Mouse (Mus musculus) limb, embryonic 15.5 days (tissue): Measurements from ENCODE around the gene Per1. TPM values are rescaled to one million over a fixed set of nuclear protein-coding genes. Genes with fewer than 3 reads are reported as not detected.

ENCODE experiments used
- ATAC-seq: fragments of 200-750 bp; cut with Nextera tagmentation; 2 replicates; pipeline ENCODE4 v1.8.0; 2017; ENCODE audit warnings: low read depth, moderate TSS enrichment; ENCODE audit not compliant: insufficient number of reproducible peaks, low FRiP score, low TSS enrichment
- H3K27ac ChIP-seq: fragments of 300-500 bp; sonication (generic); 2 replicates; pipeline ENCODE4 v1.5.1; 2015; ENCODE audit warnings: moderate library complexity, mild to moderate bottlenecking, inconsistent platforms
- H3K27me3 ChIP-seq: fragments of 300-500 bp; sonication (generic); 2 replicates; pipeline ENCODE4 v1.6.1; 2015; ENCODE audit warnings: inconsistent platforms
- H3K36me3 ChIP-seq: fragments of 300-500 bp; sonication (generic); 2 replicates; pipeline ENCODE4 v1.6.1; 2015; ENCODE audit warnings: inconsistent platforms
- H3K4me1 ChIP-seq: fragments of 300-500 bp; sonication (generic); 2 replicates; pipeline ENCODE4 v1.6.1; 2015; ENCODE audit warnings: inconsistent platforms
- H3K4me2 ChIP-seq: fragments of 300-500 bp; sonication (generic); 2 replicates; pipeline ENCODE4 v1.6.1; 2015; ENCODE audit warnings: mild to moderate bottlenecking, inconsistent platforms
- H3K4me3 ChIP-seq: fragments of 300-500 bp; sonication (generic); 2 replicates; pipeline ENCODE4 v1.5.1; 2015; ENCODE audit warnings: mild to moderate bottlenecking, inconsistent platforms
- H3K9ac ChIP-seq: fragments of 300-500 bp; sonication (generic); 2 replicates; pipeline ENCODE4 v1.6.1; 2015; ENCODE audit warnings: inconsistent platforms
- H3K9me3 ChIP-seq: fragments of 300-500 bp; sonication (generic); 2 replicates; pipeline ENCODE4 v1.6.1; 2016; ENCODE audit warnings: inconsistent platforms
- WGBS: fragments of 180-500 bp; shearing (Covaris S2); methylation state at CpG from one replicate; pipeline ENCODE4 v1.1.7; 2015; 5-methylcytosine and 5-hydroxymethylcytosine counted together
- polyA plus RNA-seq: library from polyadenylated mRNA; unstranded; fragments of >200 nt; fragmentation: Nextera tagmentation; extraction: Ambion mirVana; gene quantifications from 2 replicates; pipeline ENCODE4 v1.2.1, GENCODE M21; 2015

Gene Per1
- polyA plus RNA-seq, 1 experiment from 2014 or later: 24.3 TPM

DNA sequence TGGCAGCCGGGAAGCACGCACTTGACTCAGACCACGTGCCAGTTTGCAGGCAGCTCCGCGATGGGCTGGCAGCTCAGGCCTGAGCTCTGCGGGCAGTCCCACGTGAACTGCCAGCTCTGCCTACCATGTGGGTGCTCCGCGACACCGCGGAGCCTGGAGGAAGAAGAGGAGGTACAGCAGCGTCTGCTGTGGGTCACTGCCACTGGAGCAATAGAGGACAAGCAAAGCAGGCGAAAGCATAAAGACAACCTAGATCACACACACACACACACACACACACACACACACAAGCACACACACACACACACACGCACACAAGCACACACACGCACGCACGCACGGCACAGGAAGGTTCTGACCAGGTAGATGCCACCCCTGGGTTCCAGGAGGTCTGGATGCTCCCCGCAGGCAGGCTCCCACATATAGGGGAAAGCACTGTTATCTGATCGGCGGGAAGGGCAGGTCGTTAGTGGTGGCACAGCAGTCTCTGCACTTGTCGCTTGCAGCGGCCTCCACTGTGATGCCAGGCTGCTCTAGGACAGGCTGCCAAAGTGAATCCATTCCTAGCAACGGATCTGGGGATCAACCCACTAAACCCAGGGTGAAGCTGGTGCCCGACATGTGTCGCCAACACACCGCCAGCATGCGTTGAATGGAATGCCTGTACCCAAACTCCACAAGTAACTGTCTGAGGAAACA is 28.7 kb upstream of the Per1 start:
- H3K36me3 ChIP-seq: no peaks in the 10 kb centered on the region
- 3% methylated on average over 29 of the region's 29 CpGs for WGBS
- peak overlapping the region; percentile 86 for H3K4me2 ChIP-seq
- H3K4me1 ChIP-seq: peaks cover 43% of the 10 kb centered on the region
- no peak overlapping the region for H3K27ac ChIP-seq
- H3K4me3 ChIP-seq: peak overlapping the region; percentile 43
- peak overlapping the region; percentile 44; the same call in 1 of the 2 replicates for H3K9ac ChIP-seq
- H3K9me3 ChIP-seq: no peaks in the 10 kb centered on the region
- no peaks in the 10 kb centered on the region for H3K27me3 ChIP-seq
- no peak for ATAC-seq

DNA sequence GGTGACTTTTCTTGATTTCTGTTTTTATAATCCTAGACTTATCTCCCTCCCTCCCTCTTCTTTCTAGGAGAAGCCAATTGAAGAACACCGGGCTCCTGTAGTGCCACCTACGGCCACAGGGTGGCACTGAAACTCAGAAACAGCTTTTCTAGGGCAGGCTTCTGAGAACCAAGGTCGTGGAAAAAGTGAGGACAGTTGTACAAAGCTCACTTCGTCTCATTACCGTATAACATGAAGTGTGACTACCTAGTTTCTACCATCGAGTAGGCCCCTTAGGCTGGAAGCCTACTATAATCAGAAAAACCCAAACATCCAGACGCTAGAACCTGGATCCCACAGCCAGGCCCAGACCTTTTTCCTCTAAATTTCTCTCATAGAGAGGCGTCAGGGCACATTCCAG is 28.1 kb upstream of the Per1 start:
- peak overlapping the region; percentile 30 for H3K27ac ChIP-seq
- H3K36me3 ChIP-seq: no peaks in the 10 kb centered on the region
- H3K4me1 ChIP-seq: peaks cover 41% of the 10 kb centered on the region
- H3K4me3 ChIP-seq: peak overlapping the region; percentile 43
- H3K9me3 ChIP-seq: no peaks in the 10 kb centered on the region
- H3K9ac ChIP-seq: no peak overlapping the region
- 9% methylated on average over 8 of the region's 8 CpGs for WGBS
- H3K4me2 ChIP-seq: peak overlapping the region; percentile 86
- H3K27me3 ChIP-seq: no peaks in the 10 kb centered on the region
- ATAC-seq: no peak

DNA sequence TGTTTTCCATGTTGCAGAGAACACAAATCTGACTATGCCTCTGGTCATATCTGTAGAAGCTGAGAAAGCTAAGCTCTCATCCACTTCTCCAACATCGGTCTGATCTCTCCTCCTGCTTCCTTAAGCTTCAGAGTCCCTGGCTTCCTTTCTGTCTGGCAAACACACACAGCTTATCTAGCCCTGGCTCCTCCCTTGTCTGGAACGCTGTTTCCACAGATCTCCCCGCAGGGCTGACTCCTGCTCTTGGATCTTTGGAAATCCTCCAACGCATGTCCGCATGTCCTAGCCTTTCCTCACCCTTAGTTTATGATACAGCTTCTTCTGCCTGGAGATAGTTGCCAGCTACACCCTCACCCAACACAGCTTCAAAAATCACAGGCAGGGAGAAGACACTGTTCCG is 27.4 kb upstream of the Per1 start:
- Histone ChIP-seq H3K27me3 (no peaks in the 10 kb centered on the region), H3K9ac (no peak overlapping the region), H3K27ac (peak overlapping the region; percentile 30), H3K4me1 (peaks cover 47% of the 10 kb centered on the region), H3K4me3 (no peak overlapping the region), H3K9me3 (no peaks in the 10 kb centered on the region), H3K36me3 (no peaks in the 10 kb centered on the region), H3K4me2 (no peak overlapping the region)
- ATAC-seq: no peak
- 49% methylated on average over 6 of the region's 6 CpGs for WGBS

DNA sequence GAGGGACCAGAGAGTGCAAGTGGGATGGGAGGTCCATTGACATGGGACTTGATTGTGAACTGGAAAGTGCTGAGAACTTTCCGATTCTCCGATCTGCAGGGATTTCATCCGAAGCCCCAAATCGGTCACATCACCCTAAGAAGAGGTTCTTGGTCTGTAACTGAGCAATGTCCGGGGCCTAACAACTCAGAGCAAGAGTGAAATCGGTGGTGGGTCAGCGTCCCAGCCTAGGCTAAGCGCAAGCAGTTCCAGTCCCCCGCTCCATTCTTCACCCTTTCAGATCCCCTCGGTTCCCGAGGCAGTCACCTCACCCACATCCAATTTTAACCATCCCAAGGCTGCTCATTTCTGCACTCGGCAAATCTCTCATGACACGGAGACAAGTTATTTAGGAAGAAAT is 24.9 kb upstream of the Per1 start:
- 2% methylated on average over 13 of the region's 13 CpGs for WGBS
- ATAC-seq: no peak
- H3K4me1 ChIP-seq: peaks cover 55% of the 10 kb centered on the region

DNA sequence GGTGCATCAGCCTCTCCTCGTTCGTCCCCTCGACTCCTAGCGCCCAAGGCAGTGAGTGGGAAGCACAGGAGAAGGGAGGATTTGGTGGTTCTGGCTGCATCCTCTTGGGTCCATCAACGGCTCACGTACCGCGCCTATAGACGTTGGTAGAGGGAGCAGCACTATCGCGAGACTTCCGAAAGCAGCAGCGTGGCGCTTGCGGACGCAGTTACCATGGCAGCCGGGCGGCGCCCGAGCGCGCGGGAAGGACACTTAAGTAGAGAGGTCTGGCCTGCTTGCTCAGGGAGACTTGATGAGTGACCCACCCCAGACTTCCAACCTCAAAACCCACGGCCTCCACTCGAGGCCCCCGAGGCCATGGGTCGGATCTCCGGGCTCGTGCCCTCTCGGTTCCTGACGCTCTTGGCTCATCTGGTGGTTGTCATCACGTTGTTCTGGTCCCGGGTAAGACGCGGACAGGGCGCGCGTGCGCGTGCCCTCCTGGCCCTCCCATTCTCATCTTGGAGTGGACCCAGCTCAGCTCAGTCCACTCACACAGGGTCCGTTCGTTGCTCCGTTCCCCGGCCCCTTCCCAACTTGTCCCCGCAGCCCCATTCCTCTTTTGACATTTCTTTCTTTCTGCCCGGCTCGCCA is 24.3 kb upstream of the Per1 start, which contains the start of gene Tmem107:
Gene Tmem107 (plus strand): TSS at position 217 of the 633 bp plus-strand sequence.
- Histone ChIP-seq H3K36me3 (no peaks in the 10 kb centered on the region), H3K4me3 (peak within 1 kb of the TSS; percentile 61), H3K4me2 (peak within 1 kb of the TSS; percentile 72), H3K4me1 (peaks cover 55% of the 10 kb centered on the region), H3K9me3 (no peaks in the 10 kb centered on the region), H3K9ac (peak within 1 kb of the TSS; percentile 83), H3K27me3 (no peaks in the 10 kb centered on the region), H3K27ac (peak within 1 kb of the TSS; percentile 98)
- under 1% methylated on average over 47 of the region's 47 CpGs for WGBS
- ATAC-seq: peak; percentile 84

More for the DNA sequence above, 24.9 kb upstream of the Per1 start:
- Histone ChIP-seq H3K27me3 (no peaks in the 10 kb centered on the region), H3K9ac (peak overlapping the region; percentile 83), H3K36me3 (no peaks in the 10 kb centered on the region), H3K9me3 (no peaks in the 10 kb centered on the region), H3K4me2 (peak overlapping the region; percentile 72), H3K27ac (peak overlapping the region; percentile 98), H3K4me3 (peak overlapping the region; percentile 61)

DNA sequence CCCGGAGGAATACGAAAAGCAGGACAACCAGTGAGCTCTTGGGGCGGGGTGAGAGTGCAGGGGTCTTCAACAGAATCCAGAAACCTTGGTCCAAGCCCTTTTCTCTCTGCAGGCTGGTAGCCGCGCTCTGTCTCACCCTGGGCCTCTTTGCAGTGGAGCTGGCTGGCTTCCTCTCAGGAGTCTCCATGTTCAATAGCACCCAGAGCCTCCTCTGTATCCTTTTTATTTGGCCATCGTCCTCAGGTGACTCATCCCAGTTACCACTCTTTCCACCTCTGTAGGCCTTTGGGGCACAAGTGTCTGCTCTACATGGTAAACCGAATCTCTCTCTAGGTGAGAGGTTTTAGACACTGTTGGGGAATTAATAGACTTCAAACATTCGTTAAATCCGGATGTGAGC is 23.8 kb upstream of the Per1 start:
- no peaks in the 10 kb centered on the region for H3K36me3 ChIP-seq
- whole genome bisulfite sequencing: 24% methylated on average over 9 of the region's 9 CpGs
- ATAC-seq: no peak

DNA sequence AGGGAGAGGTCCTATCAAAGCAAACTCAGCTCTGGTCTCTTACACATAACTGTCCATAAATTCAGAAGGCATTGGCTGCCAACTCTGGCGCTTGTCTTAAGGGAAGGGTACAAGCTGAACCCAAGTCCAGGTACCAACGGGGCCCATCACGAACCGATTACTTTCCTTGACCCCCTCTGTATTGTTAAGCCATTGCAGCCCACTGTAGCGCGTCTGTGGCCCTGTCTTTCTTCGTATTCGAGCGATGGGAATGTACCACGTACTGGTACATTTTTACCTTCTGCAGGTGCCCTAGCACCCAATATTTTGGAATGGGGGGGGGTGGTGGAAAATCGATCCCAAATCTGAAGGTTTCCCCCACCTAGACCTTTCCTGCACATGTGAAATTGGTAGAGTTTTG is 22.8 kb upstream of the Per1 start:
- no peak for ATAC-seq
- peaks cover 41% of the 10 kb centered on the region for H3K4me1 ChIP-seq
- 82% methylated on average over 11 of the region's 11 CpGs for WGBS
- H3K27me3 ChIP-seq: no peaks in the 10 kb centered on the region
- H3K27ac ChIP-seq: peak overlapping the region; percentile 94
- no peak overlapping the region for H3K9ac ChIP-seq
- peak overlapping the region; percentile 45 for H3K4me2 ChIP-seq
- no peaks in the 10 kb centered on the region for H3K9me3 ChIP-seq
- no peaks in the 10 kb centered on the region for H3K36me3 ChIP-seq
- H3K4me3 ChIP-seq: no peak overlapping the region; the same call in 1 of the 2 replicates

More for the DNA sequence above, 23.8 kb upstream of the Per1 start:
- peak overlapping the region; percentile 72 for H3K4me2 ChIP-seq
- H3K4me1 ChIP-seq: peaks cover 49% of the 10 kb centered on the region
- peak overlapping the region; percentile 98 for H3K27ac ChIP-seq
- H3K4me3 ChIP-seq: peak overlapping the region; percentile 61
- peak overlapping the region; percentile 83 for H3K9ac ChIP-seq
- no peaks in the 10 kb centered on the region for H3K27me3 ChIP-seq
- no peaks in the 10 kb centered on the region for H3K9me3 ChIP-seq

DNA sequence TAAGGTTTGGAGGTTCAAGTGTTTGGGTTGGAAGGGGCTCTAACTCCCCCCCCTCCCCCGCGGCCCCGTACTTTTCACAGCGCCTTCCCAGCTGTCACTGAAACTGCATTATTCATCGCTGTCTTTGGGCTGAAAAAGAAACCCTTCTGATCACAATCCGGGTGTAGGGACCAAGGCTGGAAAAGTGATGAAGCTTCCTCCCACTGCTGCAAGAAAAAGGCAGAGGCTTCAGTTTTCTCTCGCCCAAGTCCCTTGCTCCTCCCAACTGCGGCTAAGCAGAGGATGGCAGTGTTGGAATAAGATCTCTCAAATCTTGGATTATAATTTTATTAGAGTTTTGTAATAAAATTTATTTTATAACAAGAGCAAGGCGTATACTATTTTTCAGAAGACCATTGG is 22.4 kb upstream of the Per1 start:
- H3K4me3 ChIP-seq: peak overlapping the region; percentile 25
- H3K4me1 ChIP-seq: peaks cover 37% of the 10 kb centered on the region
- H3K36me3 ChIP-seq: no peaks in the 10 kb centered on the region
- no peaks in the 10 kb centered on the region for H3K9me3 ChIP-seq
- H3K27ac ChIP-seq: peak overlapping the region; percentile 94
- H3K4me2 ChIP-seq: peak overlapping the region; percentile 45
- WGBS: 9% methylated on average over 9 of the region's 9 CpGs
- no peaks in the 10 kb centered on the region for H3K27me3 ChIP-seq
- ATAC-seq: no peak
- H3K9ac ChIP-seq: 0 out of 2 replicates have a peak overlapping the region, but pooled peaks have one; percentile 29

DNA sequence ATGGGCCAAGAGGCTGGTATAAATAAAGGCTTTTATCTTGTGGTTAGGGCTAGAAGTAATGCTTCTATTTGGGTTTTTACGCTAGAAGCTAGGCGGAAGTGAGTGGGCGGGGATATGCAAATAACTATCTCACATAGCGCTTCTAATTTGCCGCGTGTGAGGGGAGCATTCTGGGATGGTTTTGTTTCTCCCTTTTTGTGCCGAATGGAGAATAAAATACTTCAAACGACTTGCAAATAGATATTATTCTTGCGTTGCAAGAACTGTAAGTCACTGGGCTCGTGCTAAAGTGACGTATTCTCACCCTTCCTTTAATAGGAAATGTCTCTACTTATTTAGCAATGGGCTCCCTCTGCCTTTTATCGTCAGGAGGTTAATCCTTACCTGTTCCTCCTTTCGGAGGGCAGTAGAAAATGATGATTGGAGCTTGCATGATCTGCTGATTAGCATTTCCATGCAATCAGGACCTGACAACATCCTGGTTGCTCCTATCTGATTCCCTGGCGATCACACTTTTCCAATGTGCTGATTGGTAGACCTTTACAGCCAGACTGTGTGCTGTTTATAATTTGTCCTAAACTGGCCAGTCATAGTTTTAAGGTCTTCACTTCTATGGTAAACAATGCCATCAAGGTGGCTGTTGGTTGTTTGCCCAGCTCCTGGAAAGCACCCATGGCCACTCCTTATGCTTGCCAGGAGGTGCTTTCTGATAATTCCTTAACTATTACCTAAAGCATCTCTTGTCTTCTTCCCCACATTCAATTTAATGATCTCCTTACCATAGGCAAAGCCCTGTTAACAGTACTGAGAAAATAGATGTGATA is 21.7 kb upstream of the Per1 start:
- WGBS: under 1% methylated on average over 14 of the region's 14 CpGs
- H3K36me3 ChIP-seq: no peaks in the 10 kb centered on the region
- peaks cover 36% of the 10 kb centered on the region for H3K4me1 ChIP-seq
- peak overlapping the region; percentile 45 for H3K4me2 ChIP-seq
- peak; percentile 56; the same call in 1 of the 2 replicates for ATAC-seq
- H3K9me3 ChIP-seq: no peaks in the 10 kb centered on the region
- H3K27me3 ChIP-seq: no peaks in the 10 kb centered on the region
- H3K27ac ChIP-seq: peak overlapping the region; percentile 94
- peak overlapping the region; percentile 25 for H3K4me3 ChIP-seq
- 0 out of 2 replicates have a peak overlapping the region, but pooled peaks have one; percentile 29 for H3K9ac ChIP-seq

DNA sequence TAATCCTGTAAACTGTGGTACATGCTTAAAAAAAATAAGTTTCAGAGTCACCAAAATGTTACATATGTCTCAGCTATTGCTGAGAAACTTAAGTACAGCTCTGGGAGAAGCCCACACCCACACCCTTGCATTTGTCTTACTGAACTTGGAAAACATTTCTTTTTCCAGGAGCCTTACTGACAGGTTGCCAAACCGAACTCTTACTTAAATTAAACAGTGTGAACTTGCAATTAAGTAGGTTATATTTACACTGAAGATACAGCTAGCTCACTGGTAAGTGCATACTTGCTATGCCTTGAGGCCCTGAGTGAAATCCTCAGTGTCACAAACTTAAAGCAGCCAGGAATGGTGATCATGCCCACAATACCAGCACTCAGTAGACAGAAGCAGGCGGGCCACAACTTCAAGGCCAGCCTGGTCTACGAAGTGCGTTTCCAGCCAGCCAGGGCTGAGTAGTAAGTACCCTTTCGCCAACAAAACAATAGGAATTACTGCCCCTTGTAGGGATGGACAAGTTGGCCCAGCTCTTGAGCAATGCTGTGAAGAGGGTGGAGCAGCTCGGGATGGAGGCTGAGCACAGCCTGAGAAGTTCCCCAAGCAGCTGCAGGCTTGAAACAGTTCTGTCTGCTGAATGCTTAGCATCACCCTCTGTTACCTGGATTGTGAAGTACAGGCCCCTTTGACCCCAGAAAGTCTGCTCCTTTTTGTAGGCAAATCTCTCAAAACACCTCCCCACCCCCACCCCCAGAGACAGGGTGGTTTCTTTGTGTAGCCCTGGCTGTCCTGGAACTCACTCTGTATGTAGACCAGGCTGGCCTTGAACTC is 20.9 kb upstream of the Per1 start:
- Histone ChIP-seq H3K27ac (peak overlapping the region; percentile 94), H3K4me3 (no peak overlapping the region), H3K9ac (no peak overlapping the region), H3K4me2 (no peak overlapping the region), H3K27me3 (no peaks in the 10 kb centered on the region), H3K36me3 (no peaks in the 10 kb centered on the region), H3K9me3 (no peaks in the 10 kb centered on the region), H3K4me1 (peaks cover 40% of the 10 kb centered on the region)
- 38% methylated on average over 6 of the region's 6 CpGs for WGBS
- no peak for ATAC-seq

DNA sequence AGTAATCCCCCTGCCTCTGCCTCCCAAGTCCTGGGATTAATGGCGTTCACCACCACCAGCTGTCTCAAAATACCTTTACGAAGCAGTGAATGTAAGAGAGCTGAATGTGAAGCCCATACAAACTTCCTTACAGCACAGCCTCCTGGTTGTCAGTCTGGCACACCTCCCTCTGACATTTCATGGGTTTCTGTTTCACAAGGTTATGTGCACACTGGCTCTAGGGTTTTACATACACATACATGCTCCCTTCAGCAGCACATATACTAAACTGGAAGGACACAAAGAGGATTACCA is 20.3 kb upstream of the Per1 start:
- Histone ChIP-seq H3K27ac (peak overlapping the region; percentile 94), H3K9me3 (no peaks in the 10 kb centered on the region), H3K27me3 (no peaks in the 10 kb centered on the region), H3K4me3 (no peak overlapping the region), H3K36me3 (no peaks in the 10 kb centered on the region), H3K4me1 (peaks cover 39% of the 10 kb centered on the region), H3K9ac (no peak overlapping the region), H3K4me2 (no peak overlapping the region)
- ATAC-seq: no peak
- WGBS: 46% methylated on average over 2 of the region's 2 CpGs
